Mouse (Mus musculus): ENCODE results near the gene Msl2. TPM values are rescaled to one million over a fixed set of nuclear protein-coding genes. Genes with fewer than 3 reads are reported as not detected.
A peak's percentile ranks its signal among the peaks of the same experiment; 100 is the strongest.

The Msl2 gene
- polyA plus RNA-seq, 1 experiment from 2014 or later = 2.2 TPM

DNA sequence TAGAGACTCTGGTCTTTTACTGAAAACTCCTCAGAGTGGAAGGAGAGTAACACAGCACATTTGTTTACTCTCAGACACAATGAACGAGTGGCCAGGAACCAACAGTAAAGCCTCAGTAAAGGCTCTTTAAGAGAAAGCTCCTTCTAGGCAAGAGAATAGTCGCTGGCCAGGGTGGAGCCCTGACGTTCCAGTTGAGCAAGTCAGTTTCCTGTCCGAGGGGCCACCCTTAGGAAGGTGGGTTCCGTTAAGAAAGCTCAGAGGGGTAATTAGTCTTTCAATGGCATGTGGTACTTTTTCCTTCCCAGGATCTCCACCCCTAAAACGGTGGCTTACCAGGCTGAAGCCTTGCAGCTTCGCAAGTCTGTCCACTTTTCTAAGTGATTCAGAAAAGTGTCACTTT, 36.5 kb upstream of the Msl2 start:
- WGBS (ENCODE audit: insufficient replicate concordance) = 23% methylated on average over 7 of the region's 7 CpGs
- TF ChIP-seq EP300 (IDR thresholded peaks at IDR 0.05; ENCODE audit: low read depth) (no peak), CTCF (IDR thresholded peaks at IDR 0.05; ENCODE audit: low read depth) (no peak)
- 0 out of 2 replicates have a peak overlapping the region, but pooled peaks have one; percentile 26 for H3K9ac ChIP-seq (replicated peaks)
- H3K4me3 ChIP-seq (ENCODE audit: low read depth, low read length) = 0 out of 2 replicates have a peak overlapping the region, but pooled peaks have one; percentile 13
- H3K4me2 ChIP-seq (ENCODE audit: low read depth, low read length) = peak overlapping the region; percentile 55
- H3K4me1 ChIP-seq (ENCODE audit: insufficient read depth) = peaks cover 26% of the 10 kb centered on the region
- no peak for ATAC-seq
- H3K27ac ChIP-seq (ENCODE audit: low read depth) = no peak overlapping the region
- no peaks in the 10 kb centered on the region for H3K9me3 ChIP-seq (ENCODE audit: low read length)
- no peaks in the 10 kb centered on the region for H3K36me3 ChIP-seq (replicated peaks; ENCODE audit: insufficient read depth, low read length)
- no peak for DNase-seq
- no peaks in the 10 kb centered on the region for H3K27me3 ChIP-seq (ENCODE audit: insufficient read depth, low read length)

DNA sequence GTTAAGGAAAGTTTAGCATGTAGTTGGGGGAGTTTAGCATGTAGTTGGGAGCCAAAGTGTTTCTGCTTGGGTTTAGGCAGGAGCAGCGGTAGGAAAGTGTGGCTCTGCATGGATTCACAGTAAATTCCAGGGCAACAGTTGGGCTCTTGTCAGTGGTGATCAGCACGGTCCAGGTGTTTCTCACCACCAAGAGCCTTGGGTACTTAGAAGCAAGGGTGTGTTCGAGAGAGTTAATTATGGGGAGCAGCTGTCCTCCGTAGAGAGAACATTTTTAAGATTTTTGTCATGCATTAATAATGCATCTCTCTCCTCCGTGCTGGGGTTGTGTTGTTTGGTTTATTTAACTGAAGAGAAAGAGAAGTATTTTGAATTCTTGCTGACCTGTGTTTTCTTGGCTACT, 35.3 kb upstream of the Msl2 start:
- H3K36me3 ChIP-seq (replicated peaks; ENCODE audit: insufficient read depth, low read length) = no peaks in the 10 kb centered on the region
- no peaks in the 10 kb centered on the region for H3K9me3 ChIP-seq (ENCODE audit: low read length)
- 75% methylated on average over 5 of the region's 5 CpGs for WGBS (ENCODE audit: insufficient replicate concordance)
- H3K4me1 ChIP-seq (ENCODE audit: insufficient read depth) = peaks cover 21% of the 10 kb centered on the region; the same call in 1 of the 2 replicates
- TF ChIP-seq EP300 (IDR thresholded peaks at IDR 0.05; ENCODE audit: low read depth) (no peak), CTCF (IDR thresholded peaks at IDR 0.05; ENCODE audit: low read depth) (no peak)
- H3K4me3 ChIP-seq (ENCODE audit: low read depth, low read length) = no peak overlapping the region
- H3K4me2 ChIP-seq (ENCODE audit: low read depth, low read length) = no peak overlapping the region
- DNase-seq = no peak
- no peak for ATAC-seq
- H3K27ac ChIP-seq (ENCODE audit: low read depth) = no peak overlapping the region
- H3K27me3 ChIP-seq (ENCODE audit: insufficient read depth, low read length) = no peaks in the 10 kb centered on the region
- no peak overlapping the region for H3K9ac ChIP-seq (replicated peaks)

DNA sequence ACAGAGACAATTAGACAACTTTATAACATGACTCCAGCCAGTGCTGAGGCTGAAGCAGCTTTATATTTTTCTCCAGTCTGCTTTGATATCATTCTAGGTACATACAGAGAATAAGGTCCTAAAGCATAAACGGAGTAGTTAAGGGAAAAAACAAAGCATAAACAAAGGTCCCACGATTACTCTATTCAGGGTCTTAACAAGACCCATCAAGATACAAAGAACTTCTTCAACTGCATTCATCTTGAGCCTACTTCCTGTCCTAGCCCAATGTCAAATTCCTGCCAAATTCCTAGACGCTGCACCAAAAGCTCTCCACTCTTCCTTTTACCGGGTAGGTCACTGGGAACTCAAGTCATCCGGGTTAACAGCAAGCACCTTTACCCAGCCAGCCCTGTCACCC, 32.4 kb upstream of the Msl2 start:
- no peak overlapping the region for H3K27ac ChIP-seq (ENCODE audit: low read depth)
- H3K4me1 ChIP-seq (ENCODE audit: insufficient read depth) = peaks cover 20% of the 10 kb centered on the region
- no peak for TF ChIP-seq EP300 (IDR thresholded peaks at IDR 0.05; ENCODE audit: low read depth)
- TF ChIP-seq CTCF (IDR thresholded peaks at IDR 0.05; ENCODE audit: low read depth) = no peak
- no peak overlapping the region for H3K4me3 ChIP-seq (ENCODE audit: low read depth, low read length)
- DNase-seq (no peak), ATAC-seq (no peak)
- H3K27me3 ChIP-seq (ENCODE audit: insufficient read depth, low read length) = no peaks in the 10 kb centered on the region
- no peak overlapping the region for H3K4me2 ChIP-seq (ENCODE audit: low read depth, low read length)
- no peaks in the 10 kb centered on the region for H3K9me3 ChIP-seq (ENCODE audit: low read length)
- H3K36me3 ChIP-seq (replicated peaks; ENCODE audit: insufficient read depth, low read length) = no peaks in the 10 kb centered on the region
- WGBS (ENCODE audit: insufficient replicate concordance) = 69% methylated on average over 5 of the region's 5 CpGs
- no peak overlapping the region for H3K9ac ChIP-seq (replicated peaks)

DNA sequence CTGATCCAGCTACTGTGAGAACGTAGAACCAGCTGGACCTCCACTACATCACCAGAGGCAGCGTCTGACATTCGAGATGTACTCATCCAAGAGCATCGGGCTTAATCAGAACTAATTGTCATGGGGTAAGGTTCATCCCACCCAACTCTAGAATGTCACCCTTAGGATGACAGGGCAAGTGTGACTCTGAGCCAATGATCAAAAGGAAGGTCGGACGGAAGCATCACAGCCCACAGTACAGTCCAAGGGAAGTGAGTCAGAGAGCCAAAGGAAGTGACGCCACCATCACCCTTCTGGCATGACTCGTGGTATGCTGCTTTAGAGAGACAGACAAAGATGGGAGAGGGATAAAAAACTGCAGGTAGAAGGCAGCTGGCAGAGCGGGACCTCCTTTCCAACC, 31.7 kb upstream of the Msl2 start:
- H3K36me3 ChIP-seq (replicated peaks; ENCODE audit: insufficient read depth, low read length) = no peaks in the 10 kb centered on the region
- H3K4me3 ChIP-seq (ENCODE audit: low read depth, low read length) = no peak overlapping the region
- DNase-seq = no peak
- peaks cover 16% of the 10 kb centered on the region for H3K4me1 ChIP-seq (ENCODE audit: insufficient read depth)
- H3K9me3 ChIP-seq (ENCODE audit: low read length) = no peaks in the 10 kb centered on the region
- TF ChIP-seq CTCF (IDR thresholded peaks at IDR 0.05; ENCODE audit: low read depth) (no peak), EP300 (IDR thresholded peaks at IDR 0.05; ENCODE audit: low read depth) (no peak)
- ATAC-seq = no peak
- no peaks in the 10 kb centered on the region for H3K27me3 ChIP-seq (ENCODE audit: insufficient read depth, low read length)
- H3K27ac ChIP-seq (ENCODE audit: low read depth) = no peak overlapping the region
- WGBS (ENCODE audit: insufficient replicate concordance) = 68% methylated on average over 9 of the region's 9 CpGs
- no peak overlapping the region for H3K4me2 ChIP-seq (ENCODE audit: low read depth, low read length)
- H3K9ac ChIP-seq (replicated peaks) = no peak overlapping the region

DNA sequence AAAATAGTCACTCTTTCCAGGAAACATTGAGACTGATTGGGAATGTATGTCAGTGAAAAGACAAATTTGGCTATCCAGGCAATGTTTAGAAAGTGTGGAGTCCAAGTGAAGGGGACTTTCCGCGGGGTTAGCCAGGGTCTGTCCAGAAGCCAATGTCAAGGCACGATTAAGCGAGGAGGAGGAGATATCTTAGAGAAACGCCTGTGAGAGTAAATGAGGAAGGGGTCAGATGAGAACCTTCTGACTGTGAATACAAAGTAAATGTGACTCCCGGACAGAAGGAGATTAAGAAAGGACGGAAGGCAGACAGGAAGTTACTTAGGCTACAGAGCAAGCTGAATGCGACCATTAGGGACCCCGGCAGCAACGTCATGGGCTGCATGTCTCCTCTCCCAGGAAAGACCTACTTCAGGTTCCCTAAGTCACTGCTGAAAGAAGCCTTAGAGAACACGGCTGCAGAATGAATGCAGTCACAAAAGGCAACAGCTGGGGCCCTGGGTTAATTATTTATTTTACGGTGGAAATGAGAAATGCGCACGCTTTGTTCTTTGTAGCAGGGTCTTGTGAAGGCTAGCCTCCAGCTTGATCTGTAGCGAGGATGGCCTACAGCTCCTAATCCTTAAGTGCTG, 28.1 kb upstream of the Msl2 start:
- ATAC-seq (no peak), DNase-seq (no peak)
- H3K27me3 ChIP-seq (ENCODE audit: insufficient read depth, low read length) = no peaks in the 10 kb centered on the region
- no peak overlapping the region for H3K27ac ChIP-seq (ENCODE audit: low read depth)
- no peak overlapping the region; the same call in 1 of the 2 replicates for H3K9ac ChIP-seq (replicated peaks)
- TF ChIP-seq EP300 (IDR thresholded peaks at IDR 0.05; ENCODE audit: low read depth) (no peak), CTCF (IDR thresholded peaks at IDR 0.05; ENCODE audit: low read depth) (no peak)
- no peaks in the 10 kb centered on the region for H3K36me3 ChIP-seq (replicated peaks; ENCODE audit: insufficient read depth, low read length)
- no peaks in the 10 kb centered on the region for H3K9me3 ChIP-seq (ENCODE audit: low read length)
- peaks cover 11% of the 10 kb centered on the region for H3K4me1 ChIP-seq (ENCODE audit: insufficient read depth)
- 30% methylated on average over 15 of the region's 15 CpGs for WGBS (ENCODE audit: insufficient replicate concordance)
- peak overlapping the region; percentile 60 for H3K4me2 ChIP-seq (ENCODE audit: low read depth, low read length)
- peak overlapping the region; percentile 10; the same call in 1 of the 2 replicates for H3K4me3 ChIP-seq (ENCODE audit: low read depth, low read length)

DNA sequence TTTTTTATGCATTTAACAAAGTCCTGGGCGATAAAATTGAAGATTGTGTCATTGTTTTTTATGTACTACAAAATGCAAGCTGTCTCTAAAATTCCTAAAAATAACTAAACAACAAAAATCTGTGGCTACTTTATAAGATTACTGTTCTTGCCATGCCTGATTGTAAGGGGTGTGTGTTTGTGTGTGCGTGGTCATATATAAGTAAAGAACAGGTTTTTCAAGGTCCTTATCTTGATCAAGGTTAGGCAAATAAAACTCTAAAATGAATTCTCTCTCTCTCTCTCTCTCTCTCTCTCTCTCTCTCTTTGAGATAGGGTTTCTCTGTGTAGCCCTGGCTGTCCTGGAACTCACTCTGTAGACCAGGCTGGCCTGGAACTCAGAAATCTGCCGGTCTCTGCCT, 21.9 kb upstream of the Msl2 start:
- ATAC-seq = no peak
- TF ChIP-seq CTCF (IDR thresholded peaks at IDR 0.05; ENCODE audit: low read depth) (no peak), EP300 (IDR thresholded peaks at IDR 0.05; ENCODE audit: low read depth) (no peak)
- no peaks in the 10 kb centered on the region for H3K4me1 ChIP-seq (ENCODE audit: insufficient read depth)
- no peak overlapping the region for H3K9ac ChIP-seq (replicated peaks)
- no peak overlapping the region for H3K4me3 ChIP-seq (ENCODE audit: low read depth, low read length)
- no peak overlapping the region for H3K4me2 ChIP-seq (ENCODE audit: low read depth, low read length)
- H3K27me3 ChIP-seq (ENCODE audit: insufficient read depth, low read length) = no peaks in the 10 kb centered on the region
- 81% methylated on average over 3 of the region's 3 CpGs for WGBS (ENCODE audit: insufficient replicate concordance)
- H3K36me3 ChIP-seq (replicated peaks; ENCODE audit: insufficient read depth, low read length) = no peaks in the 10 kb centered on the region
- H3K27ac ChIP-seq (ENCODE audit: low read depth) = no peak overlapping the region
- H3K9me3 ChIP-seq (ENCODE audit: low read length) = no peaks in the 10 kb centered on the region
- DNase-seq = no peak
